Comparison of ENCODE assay signal across 9 mouse cellular contexts in the genomic region with DNA sequence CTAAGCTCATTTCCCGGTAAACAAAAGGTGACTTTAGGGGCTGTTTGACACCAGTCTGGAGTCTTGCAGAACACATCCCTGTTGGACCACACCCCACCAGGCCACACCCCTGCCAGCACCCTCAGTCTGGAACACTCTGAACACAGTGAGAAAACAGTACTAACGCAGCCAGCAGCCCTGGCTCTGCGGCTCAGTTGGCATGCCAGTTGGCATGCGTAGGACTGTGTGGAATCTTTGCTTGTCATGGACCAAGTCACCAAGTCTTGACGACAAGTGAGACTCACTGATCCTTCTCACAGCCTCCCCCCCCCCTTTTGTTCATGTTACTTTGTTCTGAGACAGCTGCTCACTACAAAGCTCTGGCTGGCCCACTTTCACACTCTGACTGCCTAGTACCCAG. TPM values are rescaled to one million over a fixed set of nuclear protein-coding genes. Genes with fewer than 3 reads are reported as not detected.
DNase-seq lines count a peak whose midpoint lies in the region; ATAC-seq and TF ChIP-seq lines count a peak whose summit lies in the region.
"Had no signal": no experiment of that assay in that cellular context is flagged by ENCODE, and none has a peak within 500 bp of the region (broad histone marks: within the 10 kb centered on the region; RNA-seq: fewer than 3 reads in every experiment).

No protein-coding gene starts in this region.

- H3K27me3 ChIP-seq in forebrain, embryonic 15.5 days = no peaks in the 10 kb centered on the region
- no peaks in the 10 kb centered on the region for H3K27me3 ChIP-seq in forebrain, embryonic 11.5 days (ENCODE audit: control insufficient read depth, insufficient read depth, low read length)
- H3K27me3 ChIP-seq in intestine, postnatal 0 days (replicated peaks; ENCODE audit: control insufficient read depth, insufficient read depth, low read length) = no peaks in the 10 kb centered on the region
- H3K27me3 ChIP-seq: neural tube, embryonic 13.5 days had no signal

- no peaks in the 10 kb centered on the region for H3K36me3 ChIP-seq in forebrain, embryonic 15.5 days
- H3K36me3 ChIP-seq in forebrain, embryonic 11.5 days (ENCODE audit: control insufficient read depth, insufficient read depth, low read length) = no peaks in the 10 kb centered on the region
- H3K36me3 ChIP-seq in intestine, postnatal 0 days (ENCODE audit: control insufficient read depth, insufficient read depth) = no peaks in the 10 kb centered on the region
- H3K36me3 ChIP-seq: neural tube, embryonic 13.5 days had no signal

- no peak for TF ChIP-seq CTCF in intestine, postnatal 0 days (IDR thresholded peaks at IDR 0.05; ENCODE audit: low read depth)

- H3K27ac ChIP-seq in forebrain, embryonic 15.5 days (replicated peaks) = no peak overlapping the region
- no peak overlapping the region for H3K27ac ChIP-seq in forebrain, embryonic 11.5 days (ENCODE audit: low read depth, low read length)
- H3K27ac ChIP-seq in intestine, postnatal 0 days (ENCODE audit: low read depth, low read length) = no peak overlapping the region
- H3K27ac ChIP-seq: neural tube, embryonic 13.5 days had no signal

- H3K4me2 ChIP-seq in forebrain, embryonic 15.5 days (replicated peaks) = no peak overlapping the region
- H3K4me2 ChIP-seq in forebrain, embryonic 11.5 days (ENCODE audit: low read depth, low read length, severe bottlenecking) = no peak overlapping the region
- H3K4me2 ChIP-seq in intestine, postnatal 0 days (replicated peaks; ENCODE audit: low read depth) = no peak overlapping the region
- H3K4me2 ChIP-seq: neural tube, embryonic 13.5 days had no signal

- H3K4me3 ChIP-seq in forebrain, embryonic 15.5 days = no peak overlapping the region
- no peak overlapping the region for H3K4me3 ChIP-seq in forebrain, embryonic 11.5 days (ENCODE audit: low read depth, low read length)
- no peak overlapping the region for H3K4me3 ChIP-seq in intestine, postnatal 0 days (ENCODE audit: low read depth, low read length)
- H3K4me3 ChIP-seq: neural tube, embryonic 13.5 days had no signal

- no peak for DNase-seq in forebrain, embryonic 11.5 days (ENCODE audit: low spot score)
- peak; percentile 49 for DNase-seq in retina, postnatal 1 day
- DNase-seq in retina, embryonic 14.5 days (ENCODE audit: low spot score) = no peak
- no peak for DNase-seq in spleen, postnatal 14 days (ENCODE audit: low spot score in 2 of 2)
- DNase-seq in cerebellum, adult 18-20 months = no peak

- peak; percentile 68; the same call in 1 of the 2 replicates for ATAC-seq in forebrain, embryonic 15.5 days (replicated peaks)
- ATAC-seq in forebrain, embryonic 11.5 days (replicated peaks; ENCODE audit: low FRiP score) = no peak
- peak; percentile 25; the same call in 1 of the 2 replicates for ATAC-seq in intestine, postnatal 0 days
- peak; percentile 61 for ATAC-seq in megakaryocyte progenitor cell, adult 5-6 weeks (replicated peaks; ENCODE audit: poor library complexity)

- WGBS in forebrain, embryonic 15.5 days = 65% methylated on average over 5 of the region's 5 CpGs
- WGBS in forebrain, embryonic 11.5 days = 75% methylated on average over 5 of the region's 5 CpGs
- 48% methylated on average over 5 of the region's 5 CpGs for WGBS in intestine, postnatal 0 days

- H3K9me3 ChIP-seq in forebrain, embryonic 15.5 days = no peaks in the 10 kb centered on the region
- no peaks in the 10 kb centered on the region for H3K9me3 ChIP-seq in forebrain, embryonic 11.5 days (ENCODE audit: control insufficient read depth, low read length)
- no peaks in the 10 kb centered on the region for H3K9me3 ChIP-seq in intestine, postnatal 0 days (ENCODE audit: control insufficient read depth)
- H3K9me3 ChIP-seq: neural tube, embryonic 13.5 days had no signal

- peaks cover 4% of the 10 kb centered on the region; the same call in 1 of the 2 replicates for H3K4me1 ChIP-seq in forebrain, embryonic 15.5 days
- H3K4me1 ChIP-seq in forebrain, embryonic 11.5 days (replicated peaks; ENCODE audit: control insufficient read depth, insufficient read depth, low read length) = no peaks in the 10 kb centered on the region
- H3K4me1 ChIP-seq in intestine, postnatal 0 days (replicated peaks; ENCODE audit: control insufficient read depth, insufficient read depth, low read length) = no peaks in the 10 kb centered on the region; the same call in 1 of the 2 replicates

- H3K9ac ChIP-seq in forebrain, embryonic 15.5 days (replicated peaks) = no peak overlapping the region
- no peak overlapping the region for H3K9ac ChIP-seq in forebrain, embryonic 11.5 days (ENCODE audit: low read length)
- no peak overlapping the region for H3K9ac ChIP-seq in intestine, postnatal 0 days (ENCODE audit: low read depth, low read length)
- H3K9ac ChIP-seq: neural tube, embryonic 13.5 days had no signal

RNA-seq across cellular contexts. Expression of gene Lsm4, which starts 6.0 kb away (rescaled TPM):
- 211 and 228 TPM in 2 replicates for polyA plus RNA-seq in forebrain, embryonic 15.5 days (2015; fragmentation: Nextera tagmentation; extraction: Ambion mirVana)
- polyA plus RNA-seq in forebrain, embryonic 11.5 days (2014; fragmentation: Nextera tagmentation; extraction: Ambion mirVana) = 318 and 346 TPM in 2 replicates
- polyA plus RNA-seq in intestine, postnatal 0 days (2015; fragmentation: Nextera tagmentation; extraction: Ambion mirVana) = 181 and 182 TPM in 2 replicates
- total RNA-seq in megakaryocyte progenitor cell, adult 5-6 weeks (2015) = 121 and 125 TPM in 2 replicates
- total RNA-seq in megakaryocyte progenitor cell, adult 5-6 weeks (2017) = 214 and 249 TPM in 2 replicates

RNA-seq across cellular contexts. Expression of gene Pgpep1, which starts 6.9 kb away (rescaled TPM):
- polyA plus RNA-seq in forebrain, embryonic 15.5 days (2015; fragmentation: Nextera tagmentation; extraction: Ambion mirVana) = 63.6 and 70.2 TPM in 2 replicates
- polyA plus RNA-seq in forebrain, embryonic 11.5 days (2014; fragmentation: Nextera tagmentation; extraction: Ambion mirVana) = 70.9 and 73.8 TPM in 2 replicates
- polyA plus RNA-seq in intestine, postnatal 0 days (2015; fragmentation: Nextera tagmentation; extraction: Ambion mirVana) = 79.0 and 92.1 TPM in 2 replicates
- 11.7 and 11.8 TPM in 2 replicates for total RNA-seq in megakaryocyte progenitor cell, adult 5-6 weeks (2015)
- total RNA-seq in megakaryocyte progenitor cell, adult 5-6 weeks (2017) = 3.6 and 5.2 TPM in 2 replicates

RNA-seq across cellular contexts. Expression of gene Jund, which starts 31.7 kb away (rescaled TPM):
- 89.0 and 96.0 TPM in 2 replicates for polyA plus RNA-seq in forebrain, embryonic 15.5 days (2015; fragmentation: Nextera tagmentation; extraction: Ambion mirVana)
- 128 and 157 TPM in 2 replicates for polyA plus RNA-seq in forebrain, embryonic 11.5 days (2014; fragmentation: Nextera tagmentation; extraction: Ambion mirVana)
- 114 and 121 TPM in 2 replicates for polyA plus RNA-seq in intestine, postnatal 0 days (2015; fragmentation: Nextera tagmentation; extraction: Ambion mirVana)
- 16.1 and 29.1 TPM in 2 replicates for total RNA-seq in megakaryocyte progenitor cell, adult 5-6 weeks (2015)
- total RNA-seq in megakaryocyte progenitor cell, adult 5-6 weeks (2017) = 19.8 and 21.0 TPM in 2 replicates

RNA-seq across cellular contexts. Expression of gene Gdf15, which starts 34.8 kb away (rescaled TPM):
- not detected in 2 replicates for polyA plus RNA-seq in forebrain, embryonic 15.5 days (2015; fragmentation: Nextera tagmentation; extraction: Ambion mirVana)
- not detected in 2 replicates for polyA plus RNA-seq in forebrain, embryonic 11.5 days (2014; fragmentation: Nextera tagmentation; extraction: Ambion mirVana)
- 1.7 and 1.9 TPM in 2 replicates for polyA plus RNA-seq in intestine, postnatal 0 days (2015; fragmentation: Nextera tagmentation; extraction: Ambion mirVana)
- not detected in 2 replicates for total RNA-seq in megakaryocyte progenitor cell, adult 5-6 weeks (2015)
- total RNA-seq in megakaryocyte progenitor cell, adult 5-6 weeks (2017) = not detected in 2 replicates
- polyA plus RNA-seq: neural tube, embryonic 13.5 days had no signal

RNA-seq across cellular contexts. Expression of gene Iqcn, which starts 36.2 kb away (rescaled TPM):
- 0.13 and 0.14 TPM in 2 replicates for polyA plus RNA-seq in forebrain, embryonic 15.5 days (2015; fragmentation: Nextera tagmentation; extraction: Ambion mirVana)
- polyA plus RNA-seq in forebrain, embryonic 11.5 days (2014; fragmentation: Nextera tagmentation; extraction: Ambion mirVana) = not detected in 2 replicates
- polyA plus RNA-seq in intestine, postnatal 0 days (2015; fragmentation: Nextera tagmentation; extraction: Ambion mirVana) = not detected in 2 replicates
- 0.07 TPM in 1 of 2 replicates, not detected in the other for total RNA-seq in megakaryocyte progenitor cell, adult 5-6 weeks (2015)
- total RNA-seq in megakaryocyte progenitor cell, adult 5-6 weeks (2017) = not detected in 2 replicates
